Mouse (Mus musculus): ENCODE data around the gene Abcc6. TPM values are rescaled to one million over a fixed set of nuclear protein-coding genes. Genes with fewer than 3 reads are reported as not detected.

Abcc6 gene
- 9.0 and 10.5 TPM in 2 replicates for total RNA-seq (2012; rRNA removed)
- total RNA-seq (2014; rRNA removed) = 2.2 and 7.8 TPM in 2 replicates
- polyA plus RNA-seq (2012; ENCODE audit: insufficient read length, low read depth) = 6.4 and 7.4 TPM in 2 replicates

DNA sequence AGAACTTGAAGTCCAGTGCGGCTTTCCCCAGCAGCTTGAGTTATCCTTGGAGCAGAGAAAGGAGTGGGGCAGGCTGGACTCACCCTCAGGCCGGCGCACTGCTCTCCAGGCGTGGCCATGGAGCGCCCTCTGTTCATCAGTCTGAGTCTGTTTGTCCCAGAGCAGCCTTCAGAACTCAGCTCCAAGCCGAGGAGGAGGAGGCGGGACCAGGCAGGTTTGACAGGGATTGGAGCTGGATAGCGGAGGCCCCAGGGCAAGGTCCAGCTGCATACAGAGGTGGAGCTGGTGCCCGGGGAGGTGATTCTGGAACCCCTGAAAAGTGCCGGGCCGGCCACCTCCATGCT lies at the start of gene Abcc6:
Abcc6 (minus strand) TSS at position 158 of the 344 bp plus-strand sequence.
- peaks cover 0 to 3% of the 10 kb centered on the region in 2 experiments for H3K36me3 ChIP-seq (replicated peaks in 1 of 2; ENCODE audit: control insufficient read depth in 1 of 2, insufficient read depth in 1 of 2, low read length in 1 of 2)
- no peak for DNase-seq (ENCODE audit: extremely low read depth)
- dilution Hi-C loops (cut with MboI; ENCODE audit: extremely low pct_ligation_motif_present, extremely low pct_unique_long_range_greater_than_20kb, low sequenced_read_pairs) = no loop called here
- TF ChIP-seq USF1 (IDR thresholded peaks at IDR 0.05; ENCODE audit: low read depth, low read length) (no peak), POLR2A (IDR thresholded peaks at IDR 0.05; ENCODE audit: low read depth, low read length) (peak; percentile 42; the same call in 1 of the 2 replicates)
- H3K4me1 ChIP-seq (ENCODE audit: control insufficient read depth in 1 of 2, insufficient read depth in 2 of 2) = peaks cover 27 to 54% of the 10 kb centered on the region in 2 experiments
- peak within 1 kb of the TSS; percentile 34 to 67 (median 49) for H3K4me3 ChIP-seq (replicated peaks in 1 of 3; ENCODE audit: low read depth in 2 of 3, low read length in 2 of 3, poor library complexity in 1 of 3)
- H3K9ac ChIP-seq (ENCODE audit: insufficient read depth, low read depth) = peak within 1 kb of the TSS; percentile 46; the same call in 1 of the 2 replicates
- H3K79me2 ChIP-seq (replicated peaks; ENCODE audit: control insufficient read depth, extremely low read depth, insufficient read depth, poor library complexity, severe bottlenecking) = peaks cover 15% of the 10 kb centered on the region
- no peaks in the 10 kb centered on the region for H3K27me3 ChIP-seq (replicated peaks)
- in situ Hi-C loops (cut with MboI; ENCODE audit: low pct_ligation_motif_present, low pct_unique_long_range_greater_than_20kb, low sequenced_read_pairs) = no loop called here
- H3K4me2 ChIP-seq (ENCODE audit: insufficient read depth, low read depth, poor library complexity, severe bottlenecking) = peak within 1 kb of the TSS; percentile 64
- no peaks in the 10 kb centered on the region for H3K9me3 ChIP-seq (replicated peaks; ENCODE audit: low read length)
- H3K27ac ChIP-seq (ENCODE audit: insufficient read depth, low read depth) = peak within 1 kb of the TSS; percentile 88

DNA sequence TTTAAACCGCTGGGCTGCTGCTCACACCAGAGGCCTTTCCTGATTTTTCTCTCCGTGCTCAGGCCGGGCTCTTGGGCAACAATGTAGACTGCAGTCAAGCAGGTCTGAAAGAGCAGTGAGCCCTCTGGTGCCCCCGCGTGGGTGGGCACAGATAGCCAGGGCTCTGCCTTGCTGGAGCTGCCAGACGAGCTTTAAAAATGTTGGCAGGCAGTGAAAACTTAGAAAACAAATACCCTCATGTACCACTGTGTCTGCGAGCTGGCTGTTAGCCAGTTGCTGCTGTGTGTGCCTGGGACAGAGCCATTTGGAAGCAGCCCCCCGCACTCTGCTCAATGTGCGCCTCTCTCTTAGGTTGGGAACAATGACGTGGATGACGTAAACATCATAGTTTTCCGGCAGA lies 47.6 kb upstream of the Abcc6 start:
- TF ChIP-seq POLR2AphosphoS2 (IDR thresholded peaks at IDR 0.05; ENCODE audit: low read depth, low read length) (no peak), GABPA (IDR thresholded peaks at IDR 0.05; ENCODE audit: insufficient replicate concordance, low read depth, low read length) (no peak), POLR2A (IDR thresholded peaks at IDR 0.05; ENCODE audit: low read depth, low read length) (no peak)
- no peak for DNase-seq (ENCODE audit: extremely low read depth)
- dilution Hi-C loops (cut with MboI; ENCODE audit: extremely low pct_ligation_motif_present, extremely low pct_unique_long_range_greater_than_20kb, low sequenced_read_pairs) = no loop called here
- H3K4me3 ChIP-seq (replicated peaks in 1 of 3; ENCODE audit: low read depth in 2 of 3, low read length in 2 of 3, poor library complexity in 1 of 3) = no peak overlapping the region
- no peaks in the 10 kb centered on the region for H3K27me3 ChIP-seq (replicated peaks)
- H3K4me2 ChIP-seq (ENCODE audit: insufficient read depth, low read depth, poor library complexity, severe bottlenecking) = no peak overlapping the region
- H3K27ac ChIP-seq (ENCODE audit: insufficient read depth, low read depth) = no peak overlapping the region
- peaks cover 80 to 95% of the 10 kb centered on the region in 2 experiments for H3K36me3 ChIP-seq (replicated peaks in 1 of 2; ENCODE audit: control insufficient read depth in 1 of 2, insufficient read depth in 1 of 2, low read length in 1 of 2)
- no peak overlapping the region for H3K9ac ChIP-seq (ENCODE audit: insufficient read depth, low read depth)
- no peaks in the 10 kb centered on the region for H3K9me3 ChIP-seq (replicated peaks; ENCODE audit: low read length)
- no peaks in the 10 kb centered on the region for H3K4me1 ChIP-seq (ENCODE audit: control insufficient read depth in 1 of 2, insufficient read depth in 2 of 2)
- no peaks in the 10 kb centered on the region for H3K79me2 ChIP-seq (replicated peaks; ENCODE audit: control insufficient read depth, extremely low read depth, insufficient read depth, poor library complexity, severe bottlenecking)
- in situ Hi-C loops (cut with MboI; ENCODE audit: low pct_ligation_motif_present, low pct_unique_long_range_greater_than_20kb, low sequenced_read_pairs) = no loop called here

DNA sequence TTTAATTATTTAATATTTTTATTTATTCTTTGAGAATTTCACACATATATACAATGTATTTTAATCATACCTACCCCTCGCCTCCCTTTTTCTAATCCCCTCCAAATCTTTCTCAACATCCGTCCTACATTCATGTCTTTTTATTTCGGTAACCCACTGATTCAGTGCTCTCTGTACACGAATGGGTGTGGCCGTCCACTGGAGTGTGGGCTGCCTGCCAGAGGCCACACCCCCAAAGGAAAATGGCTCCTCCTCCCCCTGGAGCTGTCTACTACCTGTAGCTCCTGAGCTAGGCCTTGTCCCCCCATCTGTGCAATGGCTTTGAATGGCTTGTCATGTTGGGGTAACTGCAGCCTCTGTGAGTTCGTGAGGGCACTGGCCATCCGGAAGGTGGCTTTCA lies 46.7 kb upstream of the Abcc6 start:
- in situ Hi-C loops (cut with MboI; ENCODE audit: low pct_ligation_motif_present, low pct_unique_long_range_greater_than_20kb, low sequenced_read_pairs) = no loop called here
- TF ChIP-seq RAD21 (IDR thresholded peaks at IDR 0.05; ENCODE audit: low read depth, low read length) (no peak), MAFK (IDR thresholded peaks at IDR 0.05; ENCODE audit: insufficient replicate concordance, low read length) (no peak), RCOR1 (conservative IDR thresholded peaks at IDR 0.05; ENCODE audit: low read depth, low read length) (no peak), KAT2A (IDR thresholded peaks at IDR 0.05; ENCODE audit: insufficient replicate concordance, low read length) (no peak), GABPA (IDR thresholded peaks at IDR 0.05; ENCODE audit: insufficient replicate concordance, low read depth, low read length) (no peak)
- H3K4me2 ChIP-seq (ENCODE audit: insufficient read depth, low read depth, poor library complexity, severe bottlenecking) = no peak overlapping the region

More for the DNA sequence above, 46.7 kb upstream of the Abcc6 start:
- no peak for DNase-seq (ENCODE audit: extremely low read depth)
- dilution Hi-C loops (cut with MboI; ENCODE audit: extremely low pct_ligation_motif_present, extremely low pct_unique_long_range_greater_than_20kb, low sequenced_read_pairs) = no loop called here
- no peak overlapping the region for H3K4me3 ChIP-seq (replicated peaks in 1 of 3; ENCODE audit: low read depth in 2 of 3, low read length in 2 of 3, poor library complexity in 1 of 3)
- H3K36me3 ChIP-seq (replicated peaks in 1 of 2; ENCODE audit: control insufficient read depth in 1 of 2, insufficient read depth in 1 of 2, low read length in 1 of 2) = peaks cover 76 to 95% of the 10 kb centered on the region in 2 experiments
- peaks cover 3% of the 10 kb centered on the region for H3K9me3 ChIP-seq (replicated peaks; ENCODE audit: low read length)
- H3K79me2 ChIP-seq (replicated peaks; ENCODE audit: control insufficient read depth, extremely low read depth, insufficient read depth, poor library complexity, severe bottlenecking) = no peaks in the 10 kb centered on the region
- H3K27ac ChIP-seq (ENCODE audit: insufficient read depth, low read depth) = no peak overlapping the region
- H3K9ac ChIP-seq (ENCODE audit: insufficient read depth, low read depth) = no peak overlapping the region
- H3K27me3 ChIP-seq (replicated peaks) = no peaks in the 10 kb centered on the region
- no peaks in the 10 kb centered on the region for H3K4me1 ChIP-seq (ENCODE audit: control insufficient read depth in 1 of 2, insufficient read depth in 2 of 2)
